Mouse (Mus musculus) bone marrow macrophage, adult 2 months (primary cell): ENCODE results near the gene Uxt.

ENCODE experiments used
- CTCF ChIP-seq: IDR thresholded peaks from 2 replicates; pipeline ENCODE4 v1.5.1; 2012; ENCODE audit warnings: low read depth, mild to moderate bottlenecking, low read length, moderate library complexity
- POLR2A ChIP-seq: IDR thresholded peaks from 2 replicates; pipeline ENCODE4 v1.6.1; 2012; ENCODE audit warnings: mild to moderate bottlenecking, low read depth, low read length, borderline replicate concordance

DNA sequence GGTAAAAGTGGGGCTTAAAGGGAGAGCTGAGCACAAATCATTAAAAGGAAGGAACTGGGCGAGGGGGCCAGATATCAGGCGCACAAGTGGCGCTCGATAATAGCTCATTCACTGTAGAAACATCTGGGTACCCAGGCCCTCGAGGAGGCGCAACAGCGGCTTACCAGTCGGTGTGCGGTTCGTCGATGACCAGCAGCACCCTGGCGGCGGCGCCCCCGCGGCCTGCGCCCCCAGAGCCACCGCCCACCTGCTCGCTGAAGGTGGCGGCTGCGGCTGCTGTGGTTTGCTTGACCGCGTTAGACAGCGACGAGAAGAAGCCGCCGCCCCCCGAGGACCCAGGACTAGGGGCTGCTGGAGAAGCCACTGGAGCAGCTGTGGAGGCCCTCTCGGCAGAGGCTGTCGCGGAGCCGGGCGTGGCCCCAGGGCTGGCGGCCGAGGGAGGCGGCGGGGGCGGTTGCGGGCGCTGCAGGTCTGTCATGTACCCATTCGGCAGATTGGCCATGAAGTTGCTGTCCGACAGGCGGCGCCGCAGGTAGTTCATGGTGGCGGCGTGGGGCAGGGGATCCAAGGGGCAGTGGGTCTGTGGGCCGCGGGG lies 41.5 kb downstream of the Uxt start:
- no peak for TF ChIP-seq POLR2A
- no peak for TF ChIP-seq CTCF
